Mouse (Mus musculus) testis, postnatal 14 days (tissue): ENCODE results near the gene Prkag3.

Experiments
- DNase-seq: peaks from one replicate; pipeline ENCODE4 v3.0.0; 2021; ENCODE audit warnings: low spot score

Gene Prkag3

DNA sequence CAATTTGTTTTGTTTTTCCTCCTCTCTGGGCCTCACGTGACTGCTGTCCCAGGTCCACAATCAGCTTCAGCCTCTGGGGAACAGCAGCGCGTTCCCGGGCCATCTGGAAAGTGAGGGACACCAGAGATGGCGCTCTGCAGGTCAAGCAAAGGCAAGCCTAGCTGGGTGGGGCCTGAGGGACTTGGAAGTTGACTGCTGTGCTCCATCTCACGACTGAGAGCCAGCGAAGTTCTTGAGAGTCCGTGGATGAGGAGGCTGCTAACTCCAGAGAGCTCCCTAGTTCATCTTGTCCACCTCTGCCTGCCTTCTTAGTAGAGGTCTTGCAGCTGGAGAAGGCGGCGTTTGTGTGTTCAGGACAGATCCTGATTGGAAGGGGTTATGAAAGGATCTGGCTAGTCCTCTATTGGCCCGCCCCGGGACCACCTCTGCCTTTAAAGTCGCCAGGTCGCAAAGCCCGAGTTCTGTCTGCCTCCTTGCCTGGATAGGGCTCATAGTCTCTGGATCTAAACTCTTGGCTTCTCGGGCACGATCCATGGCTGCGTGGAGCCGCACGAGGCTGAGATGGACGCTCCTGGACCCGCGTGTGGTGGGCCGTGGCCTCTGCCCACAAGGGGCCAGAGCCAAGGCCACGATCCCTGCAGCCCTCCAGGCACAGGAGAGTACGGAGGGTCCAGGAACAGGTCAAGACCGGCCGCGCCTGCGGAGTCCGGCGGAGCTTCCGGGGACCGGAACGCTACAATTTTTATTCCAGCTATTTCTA is 35.7 kb downstream of the Prkag3 start, which contains the start of gene Cyp27a1:
TSS of gene Cyp27a1 (plus strand) at position 476 of the 760 bp plus-strand sequence.
- DNase-seq = peak; percentile 66

DNA sequence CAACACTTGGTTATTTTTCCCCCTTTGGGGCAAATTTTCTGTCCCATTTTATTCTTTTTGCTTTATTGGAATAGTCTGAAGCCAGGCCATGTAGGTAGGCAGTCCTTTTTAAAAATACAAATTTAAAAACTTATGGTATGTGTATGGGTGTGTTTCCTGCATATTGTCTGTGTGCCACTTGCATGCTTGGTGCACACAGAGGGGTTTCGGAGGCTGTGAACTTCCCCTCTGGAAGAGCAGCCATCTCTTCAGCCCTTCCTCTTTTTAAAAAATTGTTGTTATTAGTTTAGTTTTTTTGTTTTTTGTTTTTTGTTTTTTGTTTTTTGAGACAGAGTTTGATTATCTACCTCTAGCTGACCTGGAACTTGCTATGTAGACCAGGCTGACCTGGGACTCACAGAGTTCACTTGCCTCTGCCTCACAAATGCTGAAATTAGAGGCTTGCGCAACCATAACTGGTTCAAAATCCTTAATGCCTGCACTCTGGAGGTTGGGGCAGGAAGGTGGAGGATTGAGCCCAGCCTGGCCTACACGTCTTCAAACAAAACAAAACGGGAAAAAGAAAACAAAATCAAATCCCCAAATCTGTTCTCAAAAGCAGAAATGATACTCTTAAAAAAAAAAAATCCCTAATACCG is 36.4 kb downstream of the Prkag3 start:
- no peak for DNase-seq

DNA sequence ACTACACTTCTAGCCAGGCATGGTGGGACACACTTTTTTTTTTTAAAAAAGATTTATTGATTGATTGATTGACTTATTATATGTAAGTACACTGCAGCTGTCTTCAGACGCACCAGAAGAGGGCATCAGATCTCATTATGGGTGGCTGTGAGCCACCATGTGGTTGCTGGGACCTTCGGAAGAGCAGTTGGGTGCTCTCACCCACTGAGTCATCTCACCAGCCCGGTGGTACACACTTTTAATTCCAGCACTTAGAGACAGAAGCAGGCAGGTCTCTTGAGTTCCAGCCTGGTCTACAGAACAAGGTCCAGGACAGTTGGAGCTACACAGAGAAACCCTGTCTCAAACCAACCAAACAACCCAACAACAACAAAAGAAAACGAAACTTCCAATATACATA is 37.0 kb downstream of the Prkag3 start:
- no peak for DNase-seq

DNA sequence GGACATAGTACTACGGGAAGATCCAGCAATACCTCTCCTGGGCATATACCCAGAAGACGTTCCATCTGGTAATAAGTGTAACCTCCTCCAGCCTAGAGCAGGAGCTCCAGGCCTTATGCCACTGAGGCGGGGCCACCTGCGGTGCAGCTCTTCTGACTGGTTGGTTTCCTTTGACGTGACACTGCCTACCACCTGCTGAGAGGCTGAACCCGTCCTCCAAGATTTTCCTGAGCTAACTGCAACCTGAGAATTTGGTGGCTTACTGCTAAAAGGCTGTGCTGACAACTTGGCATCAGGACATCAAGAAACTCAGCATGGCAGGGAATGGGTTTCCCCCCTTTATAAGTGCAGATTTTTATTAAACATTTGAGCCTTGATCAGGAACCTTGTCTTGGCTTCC is 39.5 kb downstream of the Prkag3 start:
- DNase-seq = no peak

DNA sequence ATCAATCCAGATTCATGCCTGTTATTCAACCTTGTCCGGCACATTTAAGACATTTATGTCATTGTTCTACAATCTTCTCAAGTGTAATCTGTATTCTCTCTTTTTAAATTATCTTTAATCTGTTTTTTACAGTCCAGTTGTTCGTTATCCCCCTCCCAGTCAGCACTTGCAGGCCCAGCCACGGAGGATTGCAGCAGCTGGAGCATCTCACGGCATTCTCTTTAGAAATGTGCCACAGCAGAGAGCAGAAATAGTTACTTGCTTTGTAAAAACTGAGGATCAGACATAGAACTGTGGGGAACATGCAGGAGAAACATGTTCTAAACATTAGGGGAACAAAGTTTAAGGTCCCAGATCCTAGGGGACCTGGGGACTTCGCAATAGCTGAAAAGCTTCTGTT is 44.0 kb downstream of the Prkag3 start:
- no peak for DNase-seq

DNA sequence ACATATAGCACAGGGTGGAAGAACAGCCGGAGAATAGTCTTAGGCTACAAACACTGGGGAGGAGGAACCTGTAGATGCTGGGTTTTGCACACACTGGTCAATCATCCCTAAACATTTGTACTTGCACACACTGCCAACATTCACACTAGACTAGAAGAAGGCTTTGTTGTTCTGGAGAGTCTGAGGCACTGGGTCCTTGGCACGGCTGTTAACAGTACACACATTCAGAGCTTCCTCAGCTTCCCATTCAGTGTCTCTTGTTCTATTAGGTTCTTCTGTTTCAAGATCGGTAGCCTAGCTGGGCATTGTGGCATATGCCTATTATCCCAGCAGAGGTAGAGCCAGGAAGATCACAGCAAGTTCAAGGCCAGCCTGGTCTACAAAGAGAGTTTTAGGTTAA is 44.9 kb downstream of the Prkag3 start:
- no peak for DNase-seq

DNA sequence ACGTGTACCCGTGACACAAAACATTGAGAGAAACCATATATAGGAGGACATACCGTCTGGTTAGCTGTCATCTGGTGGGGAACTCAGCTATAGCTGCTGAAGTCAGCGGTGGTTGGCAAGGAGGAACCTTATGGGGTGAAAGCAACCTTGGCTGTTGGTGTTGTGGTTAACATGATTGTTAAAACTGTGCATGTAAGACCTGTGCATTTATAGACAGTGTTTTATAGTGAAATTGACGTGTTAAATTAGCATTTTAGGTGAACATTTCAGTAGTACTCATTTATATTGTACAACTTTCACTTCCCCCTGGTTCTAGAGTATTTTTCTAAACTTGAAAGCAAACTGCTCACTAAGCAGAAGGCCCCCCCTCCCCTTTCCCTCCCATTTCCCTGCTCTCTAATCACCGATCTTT is 46.9 kb downstream of the Prkag3 start:
- no peak for DNase-seq

DNA sequence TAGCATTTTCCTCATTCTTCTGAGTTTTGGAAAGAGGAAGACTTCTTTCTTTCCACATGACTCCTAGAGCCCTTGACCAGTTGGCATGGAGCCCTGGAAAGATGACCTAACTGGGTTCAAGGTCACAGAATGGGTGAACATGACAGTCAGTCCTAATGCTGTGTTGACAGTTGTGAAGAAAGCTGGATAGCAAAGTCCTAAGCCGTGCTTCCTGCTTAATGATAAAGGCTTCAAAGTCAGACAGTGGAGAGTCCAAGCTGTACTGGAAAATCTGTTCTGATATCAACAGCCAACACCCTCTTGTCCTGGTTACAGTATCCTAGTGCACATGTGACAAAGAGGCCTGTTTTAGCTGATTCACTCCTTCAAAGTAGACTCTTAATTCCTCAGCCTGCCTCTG is 50.2 kb downstream of the Prkag3 start:
- DNase-seq = peak; percentile 28

DNA sequence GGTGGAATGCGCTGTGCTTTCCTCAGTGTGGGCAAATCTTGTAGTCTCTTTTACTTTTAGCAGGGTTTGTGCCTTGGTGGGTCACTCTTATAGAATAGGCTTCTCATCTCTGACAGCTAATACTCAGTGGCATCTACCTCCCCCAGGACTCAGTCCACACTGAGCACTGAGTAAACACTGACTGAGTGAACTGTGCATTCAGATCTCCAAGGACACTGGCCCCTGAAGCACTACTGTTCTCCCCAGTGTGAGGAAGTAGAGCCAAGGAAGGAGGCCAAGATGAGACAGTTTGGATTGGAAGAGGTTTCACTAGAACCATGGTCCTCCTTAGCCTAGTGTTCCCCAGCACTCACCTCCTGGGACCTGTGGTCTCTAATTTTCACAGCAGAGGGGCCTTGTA is 50.7 kb downstream of the Prkag3 start:
- no peak for DNase-seq

DNA sequence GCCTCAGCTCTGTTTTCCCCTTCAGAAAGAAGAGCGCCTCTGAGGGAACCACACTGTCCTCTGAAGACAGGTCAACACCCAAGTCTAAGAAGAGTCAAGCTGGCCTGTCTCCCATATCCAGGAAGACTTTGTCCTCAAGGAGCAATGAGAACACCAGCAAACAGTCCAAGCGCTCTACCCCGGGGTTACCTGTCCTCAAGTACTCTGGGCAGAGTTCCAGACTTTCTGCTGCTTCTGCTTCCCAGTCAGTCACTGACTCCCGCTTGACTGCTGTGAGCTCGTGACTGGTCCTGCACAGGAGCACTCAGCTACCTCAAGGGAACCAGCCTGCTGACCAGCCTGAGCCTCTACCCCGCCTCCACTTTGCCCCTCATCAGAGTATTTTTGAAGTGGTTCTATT is 51.6 kb downstream of the Prkag3 start:
- no peak for DNase-seq

DNA sequence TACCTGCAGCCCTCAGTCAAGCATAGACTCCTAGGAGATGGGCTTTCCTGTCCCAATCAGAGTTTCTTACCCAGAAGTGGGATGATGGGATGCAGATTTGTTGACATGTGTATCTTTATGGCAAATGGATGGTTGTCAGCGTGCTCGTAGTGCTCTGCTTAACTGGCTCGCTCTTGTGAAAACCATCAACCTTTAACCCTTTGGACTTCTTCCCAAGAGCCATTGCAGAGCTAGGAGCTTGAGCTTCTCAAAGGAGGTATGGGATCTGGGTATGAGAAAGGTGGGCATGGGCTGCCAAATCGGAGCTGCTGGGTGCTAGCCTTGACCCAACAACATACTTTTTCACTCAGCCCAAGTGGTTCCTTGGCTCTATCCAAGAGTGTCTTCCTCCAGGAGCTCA is 53.2 kb downstream of the Prkag3 start:
- DNase-seq = no peak

DNA sequence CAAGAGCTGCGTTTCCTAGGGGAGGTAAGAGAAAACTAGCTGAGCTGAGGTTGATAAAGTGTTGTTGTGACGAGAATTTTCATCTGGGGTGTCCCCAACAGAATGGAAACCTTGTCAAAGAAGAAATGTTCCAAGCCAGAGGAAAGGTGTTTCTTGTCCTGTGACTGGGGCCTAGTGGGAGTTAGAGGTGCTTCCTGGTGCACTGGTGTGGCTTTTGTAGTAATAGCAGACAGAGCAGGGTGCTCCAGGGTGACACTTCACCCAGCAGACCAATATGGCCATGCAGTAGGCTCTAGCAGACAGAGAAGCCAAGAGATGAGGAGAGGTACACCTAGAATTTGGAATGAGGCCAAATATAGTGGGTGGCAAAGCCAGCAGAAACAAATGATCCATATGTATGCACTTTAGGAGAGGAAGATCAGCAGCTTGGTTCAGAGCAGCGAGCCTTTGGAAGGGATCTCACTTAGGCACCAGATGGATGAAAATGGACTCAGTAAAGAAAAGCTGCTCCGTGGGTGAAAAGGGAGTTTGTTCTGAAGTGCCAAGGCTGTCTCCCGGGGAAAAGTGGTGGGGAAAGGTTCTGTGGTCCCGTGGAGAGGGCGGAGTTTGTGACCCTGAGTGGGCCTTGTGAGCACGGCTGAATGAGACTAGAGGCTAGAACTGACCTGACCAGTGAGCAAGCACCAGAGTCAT is 55.0 kb downstream of the Prkag3 start:
- no peak for DNase-seq
